Mouse (Mus musculus): ENCODE results near the gene Rab39. TPM values are rescaled to one million over a fixed set of nuclear protein-coding genes. Genes with fewer than 3 reads are reported as not detected.

The Rab39 gene
- polyA plus RNA-seq, 1 experiment = 0.36 TPM

Other genes with a start within 250 kb of the Rab39 start
- 8.6 and 12.0 TPM in 2 replicates for gene Atm, start 169.5 kb downstream of the Rab39 start, polyA plus RNA-seq (2012; rRNA removed)
- gene Npat, start 169.2 kb downstream of the Rab39 start, polyA plus RNA-seq (2012; rRNA removed) = 7.0 and 7.6 TPM in 2 replicates
- gene Acat1, start 95.8 kb downstream of the Rab39 start, polyA plus RNA-seq (2012; rRNA removed) = 64.8 and 66.3 TPM in 2 replicates
- 13.6 and 15.7 TPM in 2 replicates for gene Cul5, start 36.2 kb downstream of the Rab39 start, polyA plus RNA-seq (2012; rRNA removed)
- gene Slc35f2, start 65.3 kb upstream of the Rab39 start, polyA plus RNA-seq (2012; rRNA removed) = 6.5 and 7.0 TPM in 2 replicates
- gene Sln, start 143.9 kb upstream of the Rab39 start, polyA plus RNA-seq (2012; rRNA removed) = not detected in 2 replicates